Mouse (Mus musculus) thymus, adult 2 months (tissue): ENCODE data around the gene Hspb9. TPM values are rescaled to one million over a fixed set of nuclear protein-coding genes. Genes with fewer than 3 reads are reported as not detected.

ENCODE experiments used
- DNase-seq: peaks from one replicate; pipeline ENCODE4 v3.0.0; 2021
- H3K27ac ChIP-seq: fragments of 200-500 bp; 2 replicates; pipeline ENCODE4 v1.5.1; 2012; ENCODE audit warnings: low read length, control low read depth; ENCODE audit not compliant: control insufficient read depth, insufficient read depth
- H3K27me3 ChIP-seq: fragments of 200-500 bp; 2 replicates; pipeline ENCODE4 v1.6.1; 2012; ENCODE audit warnings: mild to moderate bottlenecking, low read length, moderate library complexity, mixed read lengths; ENCODE audit not compliant: control insufficient read depth, insufficient read depth
- H3K36me3 ChIP-seq: fragments of 200-500 bp; 2 replicates; pipeline ENCODE4 v1.6.1; 2012; ENCODE audit warnings: mild to moderate bottlenecking, low read length, moderate library complexity; ENCODE audit not compliant: control insufficient read depth, insufficient read depth
- H3K4me1 ChIP-seq: fragments of 200-500 bp; replicated peaks from 2 replicates; pipeline ENCODE4 v1.6.1; 2012; ENCODE audit warnings: low read length; ENCODE audit not compliant: control insufficient read depth, insufficient read depth
- H3K4me3 ChIP-seq: fragments of 200-500 bp; 2 replicates; pipeline ENCODE4 v1.5.1; 2012; ENCODE audit warnings: mild to moderate bottlenecking, low read length, control low read depth, moderate library complexity; ENCODE audit not compliant: control insufficient read depth, insufficient read depth
- CTCF ChIP-seq: fragments of 200-500 bp; IDR thresholded peaks from 2 replicates; pipeline ENCODE4 v1.5.1; 2012; ENCODE audit warnings: mild to moderate bottlenecking, control low read depth, low read length, moderate library complexity, borderline replicate concordance; ENCODE audit not compliant: control insufficient read depth, poor library complexity, insufficient read depth; ENCODE audit errors: extremely low read depth
- POLR2A ChIP-seq: fragments of 200-500 bp; IDR thresholded peaks from 2 replicates; pipeline ENCODE4 v1.6.1; 2012; ENCODE audit warnings: mild to moderate bottlenecking, low read length, control low read depth, moderate library complexity; ENCODE audit not compliant: control insufficient read depth, poor library complexity, insufficient read depth; ENCODE audit errors: extremely low read depth
- WGBS: fragments of 180-500 bp; shearing (Covaris S2); methylation state at CpG from one replicate; pipeline ENCODE4 v1.1.7; 2018; 5-methylcytosine and 5-hydroxymethylcytosine counted together
- polyA plus RNA-seq: library from polyadenylated mRNA; depleted of rRNA; stranded (reverse); fragments of >200 nt; gene quantifications from 2 replicates; pipeline ENCODE4 v1.2.3, GENCODE M21; 2012

Hspb9 gene
- polyA plus RNA-seq, 1 experiment, result 0.24 TPM

GRCm38 (mm10) chr11:100748620-100749019, 35.0 kb downstream of the Hspb9 start:
- H3K4me3 ChIP-seq, result no peak overlapping the region
- 74% methylated on average over 4 of the region's 4 CpGs for WGBS

DNA sequence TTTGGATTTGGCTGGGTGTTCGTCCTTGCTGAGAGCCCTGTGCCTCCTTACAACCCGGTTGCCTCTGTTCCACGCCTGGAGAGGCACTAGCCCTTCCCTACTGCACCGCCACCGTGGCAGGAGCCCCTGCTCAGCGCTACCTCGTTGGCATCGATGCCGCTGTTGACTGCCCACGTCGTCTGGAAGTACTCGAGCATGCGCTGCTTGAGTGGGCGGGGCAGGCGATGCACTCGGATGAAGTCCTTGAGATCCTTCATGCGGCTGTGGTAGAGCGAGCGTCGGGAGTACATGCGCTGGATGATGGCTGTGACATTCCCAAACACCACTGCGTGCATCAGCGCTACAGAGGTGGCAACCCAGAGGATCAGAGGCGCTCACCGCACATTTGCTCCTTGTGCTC, 35.8 kb downstream of the Hspb9 start:
- 67% methylated on average over 25 of the region's 25 CpGs for WGBS
- no peaks in the 10 kb centered on the region for H3K27me3 ChIP-seq
- TF ChIP-seq CTCF (no peak), POLR2A (no peak)
- H3K36me3 ChIP-seq, result no peaks in the 10 kb centered on the region
- DNase-seq, result no peak
- H3K4me3 ChIP-seq, result no peak overlapping the region
- H3K4me1 ChIP-seq, result peaks cover 9% of the 10 kb centered on the region
- no peak overlapping the region for H3K27ac ChIP-seq

More at GRCm38 (mm10) chr11:100748620-100749019, 35.0 kb downstream of the Hspb9 start:
- H3K4me1 ChIP-seq, result peaks cover under 1% of the 10 kb centered on the region
- DNase-seq, result no peak
- H3K36me3 ChIP-seq, result no peaks in the 10 kb centered on the region
- H3K27ac ChIP-seq, result no peak overlapping the region
- no peaks in the 10 kb centered on the region for H3K27me3 ChIP-seq
- TF ChIP-seq POLR2A (no peak), CTCF (no peak)

DNA sequence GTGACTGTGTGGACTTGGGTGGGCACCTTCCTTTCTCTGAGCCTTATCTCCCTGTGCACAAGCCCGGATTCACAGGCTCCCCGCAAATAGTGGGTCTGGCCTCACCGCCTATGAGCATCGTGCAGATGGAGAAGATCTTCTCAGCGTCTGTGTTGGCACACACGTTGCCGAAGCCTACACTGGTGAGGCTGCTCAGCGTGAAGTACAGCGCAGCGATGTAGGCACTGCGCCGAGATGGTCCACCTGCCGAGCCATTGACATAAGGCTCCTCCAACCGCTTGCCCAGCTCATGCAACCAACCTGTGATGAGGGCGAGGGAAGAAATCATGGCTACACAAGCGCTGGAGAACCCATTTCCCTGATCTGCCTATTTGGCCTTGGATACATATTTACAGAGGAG, 36.5 kb downstream of the Hspb9 start:
- Histone ChIP-seq H3K4me1 (peaks cover 10% of the 10 kb centered on the region), H3K4me3 (no peak overlapping the region), H3K27me3 (no peaks in the 10 kb centered on the region), H3K27ac (no peak overlapping the region), H3K36me3 (no peaks in the 10 kb centered on the region)
- no peak for DNase-seq
- WGBS, result 93% methylated on average over 16 of the region's 16 CpGs
- TF ChIP-seq POLR2A (no peak), CTCF (no peak)

DNA sequence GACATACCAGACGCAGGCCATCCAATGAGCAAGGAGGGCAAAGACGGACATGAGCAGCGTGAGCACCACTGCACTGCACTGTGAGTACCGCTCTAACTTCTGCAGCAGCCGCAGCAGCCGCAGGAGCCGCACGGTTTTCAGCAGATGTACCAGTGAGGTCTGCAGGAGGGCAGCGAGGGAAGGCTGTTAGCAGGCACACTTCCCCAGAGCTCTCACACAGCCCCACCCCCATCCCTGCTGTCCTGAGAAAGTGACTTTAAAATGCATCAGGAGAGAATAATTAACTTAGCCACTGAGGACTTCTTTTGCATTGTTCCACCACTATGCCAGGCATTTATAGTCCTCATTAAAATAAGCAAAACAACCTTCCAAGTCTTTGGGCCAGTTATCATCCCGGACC, 38.6 kb downstream of the Hspb9 start:
- peaks cover 10% of the 10 kb centered on the region for H3K4me1 ChIP-seq
- H3K36me3 ChIP-seq, result no peaks in the 10 kb centered on the region
- TF ChIP-seq CTCF (no peak), POLR2A (no peak)
- no peak for DNase-seq
- no peak overlapping the region for H3K4me3 ChIP-seq
- H3K27ac ChIP-seq, result no peak overlapping the region
- WGBS, result 56% methylated on average over 10 of the region's 10 CpGs
- no peaks in the 10 kb centered on the region for H3K27me3 ChIP-seq

DNA sequence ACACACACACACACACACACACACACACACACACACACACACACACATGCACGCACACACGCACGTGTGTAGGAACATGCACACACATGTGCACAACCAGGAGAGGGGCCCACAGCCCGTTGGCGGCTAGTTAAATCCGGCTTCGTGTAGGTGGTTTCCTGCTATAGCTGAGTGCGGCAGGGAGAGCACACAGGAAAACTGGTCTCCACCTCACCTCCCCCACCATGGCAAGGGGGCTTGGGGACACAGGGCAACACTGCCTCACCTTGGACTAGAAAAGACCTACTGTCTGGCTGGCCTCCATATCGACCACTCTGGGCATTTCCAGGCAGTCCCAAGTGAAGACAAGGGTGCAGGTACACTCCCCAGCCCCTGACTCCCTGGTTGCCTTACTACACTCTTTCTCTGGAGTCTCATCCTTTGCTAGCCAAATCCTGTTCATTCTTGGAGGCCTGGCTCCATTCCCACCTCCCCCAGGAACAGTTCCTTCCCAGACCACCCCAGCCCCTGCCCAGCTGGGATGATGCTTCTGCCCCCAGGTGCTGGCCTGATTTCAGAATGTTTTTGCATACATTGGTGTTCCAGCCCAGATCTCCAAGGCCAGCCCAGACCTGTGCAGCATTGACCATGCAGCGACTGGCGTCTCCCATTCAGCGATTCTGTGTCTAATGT, 40.5 kb downstream of the Hspb9 start:
- no peak overlapping the region for H3K4me3 ChIP-seq
- no peak overlapping the region for H3K27ac ChIP-seq
- DNase-seq, result no peak
- no peaks in the 10 kb centered on the region for H3K36me3 ChIP-seq
- no peaks in the 10 kb centered on the region for H3K27me3 ChIP-seq
- 64% methylated on average over 12 of the region's 12 CpGs for WGBS
- TF ChIP-seq POLR2A (no peak), CTCF (no peak)
- peaks cover 17% of the 10 kb centered on the region for H3K4me1 ChIP-seq

DNA sequence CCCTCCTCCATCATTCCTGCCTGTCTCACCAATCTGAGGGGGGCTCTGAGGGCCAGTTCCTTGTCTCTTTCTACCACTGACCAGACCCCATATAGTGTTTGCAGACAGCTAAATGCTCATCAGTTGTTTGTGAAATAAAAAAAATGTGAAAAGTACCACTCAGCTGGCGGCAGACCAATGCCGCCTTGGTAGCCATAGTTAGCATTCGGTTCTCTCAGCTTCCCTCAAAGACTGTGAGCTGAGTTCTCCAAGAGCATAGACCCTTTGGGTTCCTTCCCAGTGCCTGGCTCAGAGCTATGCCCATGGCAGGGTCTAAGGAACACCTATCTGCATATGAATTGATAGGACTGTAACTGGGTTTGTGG, 41.0 kb downstream of the Hspb9 start:
- Histone ChIP-seq H3K36me3 (no peaks in the 10 kb centered on the region), H3K27ac (no peak overlapping the region), H3K27me3 (no peaks in the 10 kb centered on the region), H3K4me1 (peaks cover 22% of the 10 kb centered on the region), H3K4me3 (no peak overlapping the region)
- WGBS, result 89% methylated on average over 3 of the region's 3 CpGs
- DNase-seq, result no peak
- TF ChIP-seq CTCF, result no peak
- TF ChIP-seq POLR2A, result no peak

DNA sequence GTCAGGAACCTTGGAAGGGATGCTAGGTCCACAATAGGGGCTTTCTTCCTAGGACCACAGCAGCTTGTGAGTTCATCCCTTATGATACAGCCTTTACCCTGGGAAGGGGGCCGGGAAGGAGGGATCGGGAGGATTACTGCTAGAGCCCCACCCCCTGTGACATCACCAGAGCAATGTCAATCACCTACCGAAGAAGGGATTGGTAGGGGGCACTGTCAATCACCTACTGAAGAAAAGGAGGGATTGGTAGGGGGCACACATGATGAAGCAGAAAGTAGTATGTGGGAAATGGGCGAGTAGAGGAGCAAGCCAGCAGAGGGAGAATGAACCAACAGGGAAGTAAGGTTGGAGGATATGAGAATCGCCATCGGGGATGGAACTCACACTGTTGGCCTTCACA, 42.8 kb downstream of the Hspb9 start:
- no peaks in the 10 kb centered on the region for H3K36me3 ChIP-seq
- H3K4me3 ChIP-seq, result no peak overlapping the region
- DNase-seq, result no peak
- H3K4me1 ChIP-seq, result peaks cover 25% of the 10 kb centered on the region
- no peaks in the 10 kb centered on the region for H3K27me3 ChIP-seq
- H3K27ac ChIP-seq, result no peak overlapping the region
- 75% methylated on average over 6 of the region's 6 CpGs for WGBS
- TF ChIP-seq CTCF, result no peak
- no peak for TF ChIP-seq POLR2A
